Mouse (Mus musculus) cortical plate, adult 2 months (tissue): ENCODE measurements around the gene Slc12a6. TPM values are rescaled to one million over a fixed set of nuclear protein-coding genes. Genes with fewer than 3 reads are reported as not detected.

Source experiments
- H3K27ac ChIP-seq: fragments of 200-500 bp; 2 replicates; pipeline ENCODE4 v1.5.1; 2012; ENCODE audit warnings: low read length, control low read depth, inconsistent platforms; ENCODE audit not compliant: insufficient read depth
- H3K4me1 ChIP-seq: fragments of 200-500 bp; 2 replicates; pipeline ENCODE4 v1.6.1; 2011; ENCODE audit warnings: low read length; ENCODE audit not compliant: control insufficient read depth, insufficient read depth
- H3K4me3 ChIP-seq: fragments of 200-500 bp; 2 replicates; pipeline ENCODE4 v1.5.1; 2011; ENCODE audit warnings: mild to moderate bottlenecking, low read length, control low read depth; ENCODE audit not compliant: insufficient read depth
- CTCF ChIP-seq: fragments of 200-500 bp; IDR thresholded peaks from 2 replicates; pipeline ENCODE4 v1.5.1; 2011; ENCODE audit warnings: mild to moderate bottlenecking, control low read depth, low read length; ENCODE audit not compliant: insufficient read depth; ENCODE audit errors: extremely low read depth
- POLR2A ChIP-seq: fragments of 200-500 bp; IDR thresholded peaks from 2 replicates; pipeline ENCODE4 v1.6.1; 2011; ENCODE audit warnings: mild to moderate bottlenecking, low read length, control low read depth; ENCODE audit not compliant: insufficient read depth; ENCODE audit errors: extremely low read depth
- polyA plus RNA-seq: library from polyadenylated mRNA; depleted of rRNA; stranded (reverse); fragments of >200 nt; gene quantifications from 2 replicates; pipeline ENCODE4 v1.2.3, GENCODE M21; 2012

Gene Slc12a6
- polyA plus RNA-seq, 1 experiment = 109 TPM

DNA sequence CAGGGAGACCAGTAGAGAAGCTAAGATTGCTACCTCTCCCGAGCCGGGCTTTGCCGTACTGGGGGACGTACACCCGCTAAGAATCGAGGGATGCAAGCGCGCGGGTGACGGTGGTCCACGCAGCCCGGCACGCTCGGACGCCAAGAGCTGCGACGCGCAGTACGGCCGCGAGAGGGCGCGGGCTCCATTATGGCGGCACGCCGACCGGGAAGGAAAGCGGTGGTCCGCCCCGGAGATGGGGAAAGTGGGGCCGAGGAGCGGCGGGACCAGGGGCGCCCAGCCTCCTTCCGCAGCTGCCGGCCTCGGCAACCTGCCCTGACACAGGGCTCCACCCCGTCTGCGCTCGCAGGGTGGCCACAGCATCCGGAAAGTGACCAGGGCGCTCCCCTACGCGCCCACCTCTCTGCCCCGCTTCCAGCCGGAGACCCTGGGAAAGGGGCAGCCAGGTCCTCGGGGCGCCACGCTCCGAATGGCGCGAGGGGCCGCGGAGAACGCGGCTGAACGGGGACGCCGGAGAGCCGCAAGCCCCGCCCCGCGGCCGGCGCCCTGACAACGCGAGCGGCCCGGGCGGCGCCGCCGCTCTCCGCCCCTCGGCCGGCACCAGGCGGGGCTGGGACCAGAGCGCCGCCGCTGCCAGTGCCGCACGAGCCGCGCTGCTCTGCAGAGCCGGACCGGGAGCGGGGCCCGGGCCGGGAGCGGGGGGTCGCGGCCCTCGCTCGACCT lies 26.3 kb upstream of the Slc12a6 start, which contains the start of gene Lpcat4:
Lpcat4 (plus strand) TSS at position 257 of the 723 bp plus-strand sequence.
- Histone ChIP-seq H3K4me1 (no peaks in the 10 kb centered on the region; the same call in 1 of the 2 replicates), H3K27ac (peak within 1 kb of the TSS; percentile 99), H3K4me3 (peak within 1 kb of the TSS; percentile 88)
- TF ChIP-seq CTCF = peak; percentile 61
- TF ChIP-seq POLR2A = peak; percentile 87

DNA sequence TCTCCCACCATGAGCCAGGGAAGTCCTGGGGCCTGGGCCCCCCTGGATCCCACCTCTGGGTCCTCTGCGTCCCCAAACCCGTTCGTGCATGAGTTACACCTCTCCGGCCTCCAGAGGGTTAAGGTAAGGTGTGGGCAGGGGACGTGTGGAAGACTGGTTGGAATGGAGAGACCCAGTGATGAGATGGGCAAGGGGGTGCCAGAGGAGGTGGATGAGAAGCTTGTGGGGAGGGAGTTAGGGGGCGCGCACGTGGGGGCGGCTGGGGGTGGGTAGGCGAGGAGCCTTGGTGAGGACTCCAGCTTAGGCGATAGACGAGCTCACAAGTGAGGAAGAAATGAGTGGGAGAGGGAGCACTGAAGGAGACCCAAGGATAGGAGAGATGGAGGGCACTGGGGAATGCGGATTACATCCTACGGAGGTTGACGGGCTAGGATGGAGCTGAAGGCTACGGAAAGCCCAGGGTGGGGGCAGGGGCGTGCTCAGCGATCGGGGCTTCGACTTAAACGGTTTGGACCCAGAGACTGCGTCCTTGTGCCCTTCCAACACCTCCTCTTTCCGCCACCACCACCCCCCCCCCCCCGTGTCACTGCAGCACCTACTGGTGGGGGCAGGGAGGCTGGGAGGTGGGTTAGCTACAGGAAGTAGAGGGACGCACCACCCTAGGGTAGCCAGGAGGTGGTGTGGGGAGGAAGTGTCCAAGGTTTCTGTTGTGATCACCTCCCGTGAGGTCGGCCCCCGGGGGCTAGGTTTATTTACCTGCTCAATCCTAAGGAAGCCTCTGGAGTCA lies 25.5 kb upstream of the Slc12a6 start:
- H3K27ac ChIP-seq = peak overlapping the region; percentile 66
- no peaks in the 10 kb centered on the region; the same call in 1 of the 2 replicates for H3K4me1 ChIP-seq
- peak; percentile 35; the same call in 1 of the 2 replicates for TF ChIP-seq POLR2A
- TF ChIP-seq CTCF = no peak
- H3K4me3 ChIP-seq = peak overlapping the region; percentile 88

DNA sequence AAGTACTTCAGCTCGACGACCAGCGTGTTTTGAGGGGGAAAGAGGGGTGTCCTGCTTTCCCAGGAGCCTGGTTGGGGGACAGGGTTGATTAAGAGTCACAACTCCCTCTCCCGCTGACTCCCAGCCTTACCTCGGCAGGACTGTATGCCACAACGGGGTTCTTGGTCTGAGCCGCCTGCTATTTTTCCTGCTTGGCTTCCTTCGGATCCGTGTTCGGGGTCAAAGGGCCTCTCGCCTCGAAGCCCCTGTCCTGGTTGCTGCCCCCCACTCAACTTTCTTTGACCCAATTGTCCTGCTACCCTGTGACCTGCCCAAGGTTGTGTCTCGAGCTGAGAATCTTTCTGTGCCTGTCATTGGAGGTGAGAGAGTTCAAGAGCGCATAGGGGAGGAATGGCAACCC lies 23.8 kb upstream of the Slc12a6 start:
- peak overlapping the region; percentile 88; the same call in 1 of the 2 replicates for H3K4me3 ChIP-seq
- no peaks in the 10 kb centered on the region; the same call in 1 of the 2 replicates for H3K4me1 ChIP-seq
- TF ChIP-seq POLR2A (no peak), CTCF (no peak)
- no peak overlapping the region for H3K27ac ChIP-seq

DNA sequence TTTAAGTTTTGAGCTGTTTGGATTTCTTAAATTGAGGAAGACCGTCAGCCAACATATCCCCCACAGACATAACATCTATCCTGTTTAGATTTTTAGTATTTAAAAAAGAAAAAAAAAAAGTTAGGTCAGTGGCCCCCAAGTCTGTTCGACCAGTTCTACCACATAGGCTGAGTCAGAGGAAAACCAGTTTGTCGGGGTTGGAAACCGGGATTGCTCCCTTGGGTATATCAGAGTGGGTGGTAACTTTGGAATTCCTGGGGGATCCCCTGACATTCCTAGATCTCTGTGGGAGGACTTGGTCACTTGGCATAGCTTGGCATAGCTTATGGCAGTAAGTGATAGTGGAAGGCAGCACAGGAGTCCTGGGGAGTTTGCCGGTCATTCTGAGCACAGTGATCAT lies 20.3 kb upstream of the Slc12a6 start:
- Histone ChIP-seq H3K4me1 (no peaks in the 10 kb centered on the region; the same call in 1 of the 2 replicates), H3K4me3 (no peak overlapping the region), H3K27ac (no peak overlapping the region)
- TF ChIP-seq CTCF (no peak), POLR2A (no peak)

DNA sequence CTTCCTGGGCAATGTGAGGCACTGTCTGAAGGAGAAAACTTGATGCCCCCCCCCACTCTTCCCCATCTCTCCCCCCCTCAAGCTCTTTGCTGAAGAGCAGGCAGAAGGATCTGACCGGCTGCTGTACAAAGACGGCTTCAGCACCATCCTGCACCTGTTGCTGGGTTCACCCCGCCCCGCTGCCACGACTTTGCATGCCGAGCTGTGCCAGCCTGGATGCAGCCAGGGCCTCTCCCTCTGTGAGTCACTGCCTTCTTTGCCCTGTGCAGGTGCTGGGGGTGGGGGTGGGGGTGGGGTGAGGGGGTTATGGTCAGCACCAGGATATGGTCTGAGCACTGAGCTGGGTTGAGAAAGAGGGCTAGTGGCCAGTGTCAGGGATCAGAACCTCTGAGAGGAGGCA lies 19.4 kb upstream of the Slc12a6 start:
- TF ChIP-seq POLR2A (no peak), CTCF (no peak)
- H3K4me1 ChIP-seq = peaks cover 3% of the 10 kb centered on the region; the same call in 1 of the 2 replicates
- no peak overlapping the region for H3K4me3 ChIP-seq
- H3K27ac ChIP-seq = no peak overlapping the region

DNA sequence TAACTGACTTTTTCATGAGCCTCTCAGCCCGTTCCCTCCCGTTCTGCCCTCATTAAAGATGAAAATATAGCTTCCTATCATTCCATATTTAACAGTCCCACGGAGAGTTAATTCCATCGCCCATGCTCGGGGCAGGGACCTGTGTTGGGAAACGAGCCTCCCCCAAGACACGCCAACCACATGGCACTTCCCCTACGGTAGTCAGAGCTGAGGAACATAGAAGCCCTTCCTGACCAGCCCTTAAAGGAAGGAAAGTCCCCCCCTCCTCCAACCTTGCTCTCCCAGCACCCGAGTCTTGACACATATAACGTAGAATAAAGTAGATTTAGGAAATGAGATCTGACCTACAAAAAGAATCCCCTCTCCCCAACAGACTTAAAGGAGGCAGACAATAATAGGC lies 18.3 kb upstream of the Slc12a6 start:
- Histone ChIP-seq H3K27ac (no peak overlapping the region), H3K4me3 (no peak overlapping the region), H3K4me1 (peaks cover 3% of the 10 kb centered on the region; the same call in 1 of the 2 replicates)
- TF ChIP-seq CTCF (no peak), POLR2A (no peak; the same call in 1 of the 2 replicates)

DNA sequence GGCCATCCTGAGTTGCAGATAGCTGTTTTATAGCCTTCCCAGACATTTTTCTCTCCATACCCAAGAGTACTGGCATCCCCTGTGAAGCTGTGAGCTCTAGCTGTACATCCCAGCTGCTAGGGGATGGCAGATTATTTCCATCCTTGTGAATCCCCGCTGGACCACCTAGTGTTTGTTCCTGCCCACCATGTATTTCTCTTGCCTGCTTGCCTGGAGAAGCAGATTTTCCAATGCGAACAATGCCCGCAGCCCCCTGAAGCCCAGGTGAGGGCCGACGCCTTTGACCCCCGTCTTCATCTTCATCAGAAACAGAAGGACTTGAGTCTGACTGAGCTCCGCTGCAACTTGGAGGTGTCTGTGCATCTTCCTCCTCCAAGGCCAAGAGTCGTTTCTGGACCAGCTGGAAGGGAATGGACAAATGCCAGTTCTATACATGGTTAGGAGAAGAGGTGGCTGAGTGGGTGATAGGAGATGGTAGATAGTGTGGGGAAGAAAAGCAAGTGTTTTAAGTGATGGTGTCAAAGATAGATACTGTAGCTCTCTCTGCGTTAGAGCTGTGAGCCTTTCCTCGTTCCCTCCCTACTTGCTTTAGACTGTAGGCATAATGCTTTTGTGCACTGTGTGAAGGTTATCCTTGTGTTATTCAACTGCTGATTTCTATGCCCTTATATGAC lies 15.7 kb upstream of the Slc12a6 start:
- H3K4me1 ChIP-seq = peaks cover 3% of the 10 kb centered on the region; the same call in 1 of the 2 replicates
- H3K4me3 ChIP-seq = no peak overlapping the region
- peak overlapping the region; percentile 85 for H3K27ac ChIP-seq
- peak; percentile 57; the same call in 1 of the 2 replicates for TF ChIP-seq POLR2A
- TF ChIP-seq CTCF = no peak

DNA sequence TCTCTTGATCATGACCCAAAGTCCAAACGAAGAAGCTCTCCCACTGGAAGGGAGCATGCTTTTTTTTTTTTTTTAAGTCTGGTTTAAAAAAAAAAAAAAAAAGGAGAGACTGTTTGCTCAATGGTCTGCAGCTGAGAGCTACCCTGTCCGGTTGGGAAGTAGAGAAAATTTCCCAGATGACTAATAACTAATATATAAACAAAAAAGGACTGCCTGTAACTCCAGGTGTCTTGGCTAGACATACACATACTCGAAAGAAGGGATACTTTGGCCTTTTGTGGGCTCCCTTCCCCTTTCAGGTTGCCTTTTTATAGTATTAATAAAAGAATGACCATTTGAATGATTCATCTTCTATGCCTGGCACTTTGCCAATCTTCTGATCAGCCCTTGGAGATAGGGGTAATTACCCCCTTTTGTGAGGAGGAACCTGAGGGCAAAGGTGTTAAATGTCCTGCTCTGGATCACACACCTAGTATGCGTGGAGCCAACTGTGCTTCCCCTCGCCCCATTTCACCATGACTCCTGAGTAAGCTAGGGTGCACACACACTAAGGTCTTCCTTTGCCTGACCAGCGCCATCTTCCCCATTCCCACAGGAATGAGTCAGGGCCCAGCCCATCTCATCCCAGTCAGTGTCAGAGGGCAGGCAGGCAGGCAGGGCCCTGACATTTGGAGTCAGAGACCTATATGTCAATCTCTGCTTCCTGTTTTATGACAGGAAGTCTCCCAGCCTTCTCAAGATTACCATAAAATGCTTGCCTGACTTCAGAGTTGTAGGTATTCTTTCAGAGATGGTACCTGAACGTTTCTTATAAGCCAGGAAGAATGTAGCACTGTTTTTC lies 10.7 kb upstream of the Slc12a6 start:
- Histone ChIP-seq H3K4me1 (peaks cover 3% of the 10 kb centered on the region; the same call in 1 of the 2 replicates), H3K27ac (no peak overlapping the region), H3K4me3 (no peak overlapping the region)
- TF ChIP-seq CTCF (no peak), POLR2A (no peak)
